ENCODE assay signal across 8 mouse cellular contexts in genomic region chr4:72200559-72201409, GRCm38 (mm10). TPM values are rescaled to one million over a fixed set of nuclear protein-coding genes. Genes with fewer than 3 reads are reported as not detected.
A peak's percentile ranks its signal among the peaks of the same experiment; 100 is the strongest.
DNase-seq lines count a peak whose midpoint lies in the region; ATAC-seq and TF ChIP-seq lines count a peak whose summit lies in the region.

Tle1 (minus strand) TSS chr4:72200919.

- no peaks in the 10 kb centered on the region for H3K27me3 ChIP-seq in C2C12 (ENCODE audit: control insufficient read depth, insufficient read depth, insufficient read length)
- peaks cover 42% of the 10 kb centered on the region for H3K27me3 ChIP-seq in heart, embryonic 12.5 days (replicated peaks)
- H3K27me3 ChIP-seq in kidney, postnatal 0 days (ENCODE audit: insufficient read depth, low read length), result no peaks in the 10 kb centered on the region
- H3K27me3 ChIP-seq in liver, embryonic 11.5 days (replicated peaks; ENCODE audit: control insufficient read depth, insufficient read depth, low read length), result 0 out of 2 replicates have a peak, but pooled peaks cover 6% of the 10 kb centered on the region
- no peaks in the 10 kb centered on the region for H3K27me3 ChIP-seq in stomach, embryonic 14.5 days (ENCODE audit: control insufficient read depth, insufficient read depth, low read length)

- peaks cover 11% of the 10 kb centered on the region for H3K4me1 ChIP-seq in heart, embryonic 12.5 days (replicated peaks)
- H3K4me1 ChIP-seq in kidney, postnatal 0 days (replicated peaks; ENCODE audit: insufficient read depth, low read length), result 0 out of 2 replicates have a peak, but pooled peaks cover 8% of the 10 kb centered on the region
- H3K4me1 ChIP-seq in liver, embryonic 11.5 days (replicated peaks; ENCODE audit: control insufficient read depth, insufficient read depth, low read length), result peaks cover 9% of the 10 kb centered on the region
- H3K4me1 ChIP-seq in stomach, embryonic 14.5 days (ENCODE audit: control insufficient read depth, insufficient read depth, low read length), result peaks cover 16% of the 10 kb centered on the region

- DNase-seq in brain, embryonic 18.5 days (ENCODE audit: low read depth, low spot score), result peak; percentile 98
- peak; percentile 99 for DNase-seq in kidney, postnatal 0 days (ENCODE audit: low spot score)
- peak; percentile 97 for DNase-seq in liver, embryonic 11.5 days (ENCODE audit: low spot score)
- peak; percentile 99 for DNase-seq in naive thymus-derived CD4-positive, alpha-beta T cell, adult 2 months (ENCODE audit: low read depth)

- H3K9me3 ChIP-seq in heart, embryonic 12.5 days (replicated peaks), result no peaks in the 10 kb centered on the region
- H3K9me3 ChIP-seq in kidney, postnatal 0 days (replicated peaks; ENCODE audit: low read length), result no peaks in the 10 kb centered on the region
- no peaks in the 10 kb centered on the region for H3K9me3 ChIP-seq in liver, embryonic 11.5 days (ENCODE audit: control insufficient read depth, low read length)
- no peaks in the 10 kb centered on the region for H3K9me3 ChIP-seq in stomach, embryonic 14.5 days (ENCODE audit: control insufficient read depth, low read depth, low read length)

- peak; percentile 93 for ATAC-seq in erythroid progenitor cell, adult 5-6 weeks (replicated peaks; ENCODE audit: low FRiP score, poor library complexity, severe bottlenecking)
- ATAC-seq in heart, embryonic 12.5 days (ENCODE audit: insufficient number of reproducible peaks, low FRiP score), result peak; percentile 98
- ATAC-seq in kidney, postnatal 0 days (replicated peaks; ENCODE audit: low FRiP score, low read depth), result peak; percentile 98
- ATAC-seq in liver, embryonic 11.5 days (replicated peaks; ENCODE audit: low FRiP score), result peak; percentile 93
- ATAC-seq in stomach, embryonic 14.5 days (ENCODE audit: insufficient number of reproducible peaks, insufficient read depth, low FRiP score, low read depth), result peak; percentile 97

- under 1% methylated on average over 107 of the region's 107 CpGs for WGBS in heart, embryonic 12.5 days
- WGBS in kidney, postnatal 0 days, result under 1% methylated on average over 88 of the region's 107 CpGs
- WGBS in liver, embryonic 11.5 days, result under 1% methylated on average over 103 of the region's 107 CpGs
- WGBS in stomach, embryonic 14.5 days, result under 1% methylated on average over 106 of the region's 107 CpGs

- H3K79me3 ChIP-seq in C2C12 (ENCODE audit: low read depth), result peaks cover 25% of the 10 kb centered on the region

- peak within 1 kb of the TSS; percentile 67 for H3ac ChIP-seq in C2C12 (ENCODE audit: control insufficient read depth, insufficient read length, low read depth)

- peak within 1 kb of the TSS; percentile 80 for H3K4me2 ChIP-seq in heart, embryonic 12.5 days
- H3K4me2 ChIP-seq in kidney, postnatal 0 days (ENCODE audit: low read length), result peak within 1 kb of the TSS; percentile 85
- H3K4me2 ChIP-seq in liver, embryonic 11.5 days, result peak within 1 kb of the TSS; percentile 83
- H3K4me2 ChIP-seq in stomach, embryonic 14.5 days (replicated peaks; ENCODE audit: low read depth, low read length), result peak within 1 kb of the TSS; percentile 72

- TF ChIP-seq CTCF in C2C12 (IDR thresholded peaks at IDR 0.05; ENCODE audit: control insufficient read depth, insufficient read depth, insufficient read length), result no peak
- TF ChIP-seq CTCF in kidney, postnatal 0 days (IDR thresholded peaks at IDR 0.05; ENCODE audit: low read depth), result no peak

- H3K9ac ChIP-seq in heart, embryonic 12.5 days, result peak within 1 kb of the TSS; percentile 76
- H3K9ac ChIP-seq in kidney, postnatal 0 days (ENCODE audit: low read depth, low read length), result peak within 1 kb of the TSS; percentile 81
- peak within 1 kb of the TSS; percentile 90 for H3K9ac ChIP-seq in liver, embryonic 11.5 days (ENCODE audit: low read depth, low read length)
- H3K9ac ChIP-seq in stomach, embryonic 14.5 days (replicated peaks; ENCODE audit: low read depth, low read length), result peak within 1 kb of the TSS; percentile 90

- H3K4me3 ChIP-seq in C2C12 (ENCODE audit: insufficient read depth, poor library complexity, severe bottlenecking), result peak within 1 kb of the TSS; percentile 61
- H3K4me3 ChIP-seq in heart, embryonic 12.5 days, result peak within 1 kb of the TSS; percentile 71
- H3K4me3 ChIP-seq in kidney, postnatal 0 days (replicated peaks; ENCODE audit: low read depth, low read length), result peak within 1 kb of the TSS; percentile 87
- H3K4me3 ChIP-seq in liver, embryonic 11.5 days (ENCODE audit: low read depth, low read length), result peak within 1 kb of the TSS; percentile 87
- H3K4me3 ChIP-seq in stomach, embryonic 14.5 days (ENCODE audit: low read depth, low read length), result peak within 1 kb of the TSS; percentile 90

- peak within 1 kb of the TSS; percentile 77 for H3K27ac ChIP-seq in heart, embryonic 12.5 days (ENCODE audit: poor library complexity, severe bottlenecking)
- peak within 1 kb of the TSS; percentile 96 for H3K27ac ChIP-seq in kidney, postnatal 0 days
- H3K27ac ChIP-seq in liver, embryonic 11.5 days (ENCODE audit: low read depth, low read length), result peak within 1 kb of the TSS; percentile 90
- H3K27ac ChIP-seq in stomach, embryonic 14.5 days (ENCODE audit: low read length), result peak within 1 kb of the TSS; percentile 94

- H3K79me2 ChIP-seq in C2C12 (ENCODE audit: control insufficient read depth, insufficient read depth), result peaks cover 51% of the 10 kb centered on the region

- H3K36me3 ChIP-seq in C2C12 (ENCODE audit: control insufficient read depth, insufficient read depth), result peaks cover 11% of the 10 kb centered on the region
- H3K36me3 ChIP-seq in heart, embryonic 12.5 days, result no peaks in the 10 kb centered on the region
- no peaks in the 10 kb centered on the region for H3K36me3 ChIP-seq in kidney, postnatal 0 days (ENCODE audit: insufficient read depth, low read length)
- no peaks in the 10 kb centered on the region for H3K36me3 ChIP-seq in liver, embryonic 11.5 days (ENCODE audit: control insufficient read depth, insufficient read depth, low read length)
- H3K36me3 ChIP-seq in stomach, embryonic 14.5 days (ENCODE audit: control insufficient read depth, insufficient read depth, low read length), result no peaks in the 10 kb centered on the region

TF ChIP-seq in C2C12, 6 proteins besides CTCF, POLR2A, EP300 and RAD21:
- TF ChIP-seq MAX (IDR thresholded peaks at IDR 0.05), result peak; percentile 54
- no peak for TF ChIP-seq FOSL1 (IDR thresholded peaks at IDR 0.05; ENCODE audit: insufficient read depth, low read length, poor library complexity, severe bottlenecking)

RNA-seq across cellular contexts. Expression of gene Tle1, which starts in this region (rescaled TPM):
- polyA plus RNA-seq in C2C12 (2012; fragmentation: generic; extraction: Trizol), result 23.2 TPM
- total RNA-seq in erythroid progenitor cell, adult 5-6 weeks (2015; ENCODE audit: low replicate concordance), result 2.5 and 4.6 TPM in 2 replicates
- 1.4 and 1.8 TPM in 2 replicates for total RNA-seq in erythroid progenitor cell, adult 5-6 weeks (2017; ENCODE audit: low replicate concordance)
- 11.1 and 13.3 TPM in 2 replicates for polyA plus RNA-seq in heart, embryonic 12.5 days (2016; fragmentation: Nextera tagmentation; extraction: Ambion mirVana)
- 23.8 and 28.3 TPM in 2 replicates for polyA plus RNA-seq in kidney, postnatal 0 days (2015; fragmentation: Nextera tagmentation; extraction: Ambion mirVana)
- polyA plus RNA-seq in liver, embryonic 11.5 days (2014; fragmentation: Nextera tagmentation; extraction: Ambion mirVana), result 17.0 and 18.2 TPM in 2 replicates
- 25.8 and 29.5 TPM in 2 replicates for polyA plus RNA-seq in stomach, embryonic 14.5 days (2014; fragmentation: Nextera tagmentation; extraction: Ambion mirVana)

Comparison
In these comparisons a context has a peak if more than half of its experiments do, and no peak if none do; other contexts are left out.
1. Peak in every context shown above with its lines: DNase-seq, ATAC-seq, H3K4me3 ChIP-seq and H3K27ac ChIP-seq.